ENCODE assay signal across 22 mouse cellular contexts in genomic region chr9:7331847-7332246, GRCm38 (mm10). TPM values are rescaled to one million over a fixed set of nuclear protein-coding genes. Genes with fewer than 3 reads are reported as not detected.
"Had no signal": no experiment of that assay in that cellular context is flagged by ENCODE, and none has a peak within 500 bp of the region (broad histone marks: within the 10 kb centered on the region; RNA-seq: fewer than 3 reads in every experiment).

No protein-coding gene starts in this region.

- H3K9ac ChIP-seq: intestine, embryonic 15.5 days; kidney, embryonic 15.5 days; limb, embryonic 13.5 days; liver, embryonic 12.5 days; lung, embryonic 15.5 days; midbrain, embryonic 12.5 days had no signal

- H3K27me3 ChIP-seq: intestine, embryonic 15.5 days; kidney, embryonic 15.5 days; limb, embryonic 13.5 days; liver, embryonic 12.5 days; lung, embryonic 15.5 days; megakaryocyte, embryonic 14.5 days; midbrain, embryonic 12.5 days had no signal

- H3K4me2 ChIP-seq: intestine, embryonic 15.5 days; kidney, embryonic 15.5 days; limb, embryonic 13.5 days; liver, embryonic 12.5 days; lung, embryonic 15.5 days; midbrain, embryonic 12.5 days had no signal

- H3K4me1 ChIP-seq: intestine, embryonic 15.5 days; kidney, embryonic 15.5 days; limb, embryonic 13.5 days; liver, embryonic 12.5 days; lung, embryonic 15.5 days; megakaryocyte, embryonic 14.5 days; midbrain, embryonic 12.5 days had no signal

- DNase-seq: kidney, adult 2 months; kidney, postnatal 25 days; layer of hippocampus, adult 9-11 months; layer of hippocampus, postnatal 36 days; left cerebral cortex, postnatal 4 days; right cerebral cortex, adult 18-20 months; right cerebral cortex, postnatal 25 days; thymus, postnatal 4 days had no signal

- ATAC-seq: intestine, embryonic 15.5 days; liver, embryonic 12.5 days; midbrain, embryonic 16.5 days had no signal

- H3K9me3 ChIP-seq: intestine, embryonic 15.5 days; kidney, embryonic 15.5 days; limb, embryonic 13.5 days; liver, embryonic 12.5 days; lung, embryonic 15.5 days; megakaryocyte, embryonic 14.5 days; midbrain, embryonic 12.5 days had no signal

- H3K4me3 ChIP-seq: intestine, embryonic 15.5 days; kidney, embryonic 15.5 days; limb, embryonic 13.5 days; liver, embryonic 12.5 days; lung, embryonic 15.5 days; megakaryocyte, embryonic 14.5 days; midbrain, embryonic 12.5 days had no signal

- H3K36me3 ChIP-seq: intestine, embryonic 15.5 days; kidney, embryonic 15.5 days; limb, embryonic 13.5 days; liver, embryonic 12.5 days; lung, embryonic 15.5 days; midbrain, embryonic 12.5 days had no signal

- H3K27ac ChIP-seq: intestine, embryonic 15.5 days; kidney, embryonic 15.5 days; limb, embryonic 13.5 days; liver, embryonic 12.5 days; lung, embryonic 15.5 days; midbrain, embryonic 12.5 days had no signal

RNA-seq across cellular contexts. Expression of gene Mmp12, which starts 12.3 kb away (rescaled TPM):
- total RNA-seq: layer of hippocampus, adult 18-20 months; layer of hippocampus, postnatal 36 days; left cerebral cortex, postnatal 4 days had no signal
- polyA plus RNA-seq: intestine, embryonic 15.5 days; kidney, embryonic 15.5 days; limb, embryonic 13.5 days; liver, embryonic 12.5 days; liver, embryonic 16.5 days; midbrain, embryonic 12.5 days; midbrain, embryonic 16.5 days; neural tube, embryonic 14.5 days; stomach, embryonic 16.5 days had no signal

RNA-seq across cellular contexts. Expression of gene Mmp1b, which starts 56.0 kb away (rescaled TPM):
- total RNA-seq: layer of hippocampus, adult 18-20 months; layer of hippocampus, postnatal 36 days; left cerebral cortex, postnatal 4 days had no signal
- polyA plus RNA-seq: intestine, embryonic 15.5 days; kidney, adult 2 months; kidney, embryonic 15.5 days; limb, embryonic 13.5 days; liver, embryonic 12.5 days; liver, embryonic 16.5 days; lung, embryonic 15.5 days; midbrain, embryonic 12.5 days; midbrain, embryonic 16.5 days; neural tube, embryonic 14.5 days; small intestine, adult 2 months; stomach, embryonic 16.5 days; thymus, postnatal 0 days had no signal

RNA-seq across cellular contexts. Expression of gene Mmp13, which starts 59.5 kb away (rescaled TPM):
- total RNA-seq: layer of hippocampus, adult 18-20 months; layer of hippocampus, postnatal 36 days had no signal
- polyA plus RNA-seq: limb, embryonic 13.5 days; liver, embryonic 12.5 days; midbrain, embryonic 12.5 days; neural tube, embryonic 14.5 days had no signal
